Mouse (Mus musculus): ENCODE data around the gene H2-M10.2.

The H2-M10.2 gene

DNA sequence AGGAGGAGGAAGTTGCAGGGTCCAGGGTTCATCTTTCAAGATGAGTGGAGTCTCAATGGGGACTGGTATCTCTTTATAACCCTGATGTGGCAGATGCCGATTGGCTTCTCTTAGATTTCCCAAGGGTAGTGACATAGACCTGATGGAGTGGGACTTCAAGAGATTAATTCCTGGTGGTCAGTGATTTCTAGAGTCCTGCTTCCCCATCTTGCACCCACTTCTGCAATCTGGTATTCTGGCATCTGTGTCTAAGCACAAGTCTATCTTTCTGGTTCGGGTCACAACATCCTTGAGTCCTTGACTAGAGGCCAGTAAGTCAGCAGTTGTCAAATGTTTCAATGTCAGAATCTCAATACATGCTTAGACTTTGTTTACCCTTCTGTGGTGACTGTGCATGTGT is at the start of gene H2-M10.2:
Gene H2-M10.2 (minus strand): TSS at position 101 of the 400 bp plus-strand sequence.
- DNase-seq (ENCODE audit: low spot score): no peak

DNA sequence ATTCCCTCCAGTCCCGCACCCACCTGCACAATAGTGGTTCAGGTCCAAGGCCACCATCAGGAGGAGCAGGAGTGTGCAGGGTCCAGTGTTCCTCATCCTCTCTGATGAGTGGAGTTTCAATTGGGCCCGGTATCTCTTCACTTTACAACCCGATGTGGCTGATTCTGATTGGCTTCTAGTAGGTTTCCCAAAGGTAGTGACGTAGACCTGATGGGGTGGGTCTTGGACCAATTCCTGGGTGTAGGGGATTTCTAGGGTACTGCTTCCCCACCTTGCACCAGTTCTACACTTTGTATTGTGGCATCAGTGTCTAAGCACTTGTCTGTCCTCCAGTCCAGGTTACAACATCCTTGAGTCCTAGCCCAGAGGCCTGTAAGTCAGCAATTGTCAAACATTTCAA is 39.8 kb upstream of the H2-M10.2 start, which contains the start of gene H2-M10.1:
Gene H2-M10.1 (minus strand): TSS at position 101 of the 400 bp plus-strand sequence.
- DNase-seq (ENCODE audit: low spot score): no peak

DNA sequence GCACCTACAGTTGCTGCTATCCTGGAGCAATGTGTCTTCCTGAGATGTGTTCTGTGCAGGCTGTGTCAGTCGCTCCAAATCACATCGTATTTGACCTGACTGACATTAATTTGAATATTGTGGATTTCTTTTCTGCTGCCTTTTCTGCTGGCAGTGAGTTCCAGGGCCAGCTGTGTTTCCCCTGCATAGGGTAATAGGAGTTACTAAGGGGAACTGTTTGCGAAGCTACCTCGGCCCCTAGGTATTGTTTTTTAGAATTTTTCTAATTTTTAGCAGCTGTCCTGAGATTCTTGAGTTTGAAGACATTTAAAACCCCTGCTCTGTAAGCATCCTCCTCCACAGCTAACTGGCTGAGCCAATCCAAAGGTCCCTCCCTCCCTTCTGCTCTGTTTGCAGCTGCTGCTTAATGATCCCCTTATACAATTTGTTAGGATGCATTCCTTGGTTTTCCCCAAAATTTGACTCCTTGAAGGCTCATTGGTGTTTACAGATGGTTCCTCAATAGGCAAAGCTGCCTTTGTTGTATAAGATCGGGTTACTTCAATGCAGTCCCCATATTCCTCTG is 29.5 kb upstream of the H2-M10.2 start:
- DNase-seq (ENCODE audit: low spot score): no peak

DNA sequence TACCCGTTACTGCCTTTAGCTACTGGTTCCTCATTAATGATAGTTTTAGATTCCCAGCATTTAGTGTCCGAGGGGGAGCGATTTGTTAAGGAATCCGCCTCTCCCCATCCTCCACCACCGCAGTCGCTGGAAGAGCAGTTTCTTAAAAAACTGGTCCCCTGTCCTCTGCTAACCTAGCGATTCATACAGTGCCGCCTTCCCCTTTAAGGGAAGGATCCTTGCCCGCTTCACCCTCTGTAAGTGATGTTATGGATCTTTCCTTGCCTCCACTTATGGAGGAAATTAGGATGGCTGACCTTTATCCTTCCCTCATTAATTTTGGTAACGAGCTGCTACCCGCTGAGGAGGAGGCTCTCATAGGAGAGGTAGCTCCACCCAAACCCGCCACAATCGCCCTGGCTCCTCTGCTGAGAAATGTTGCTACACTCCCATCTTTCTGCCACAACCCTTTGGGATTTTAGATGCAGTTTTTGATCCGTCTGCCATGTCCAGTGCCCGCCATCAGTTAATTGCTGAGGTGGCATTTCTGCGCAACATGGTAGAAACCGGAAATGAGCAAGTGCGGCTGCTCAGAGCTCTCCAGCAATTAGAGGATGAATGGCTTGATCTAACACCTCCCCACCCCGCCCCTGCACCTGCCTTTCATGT is 28.9 kb upstream of the H2-M10.2 start:
- DNase-seq (ENCODE audit: low spot score): peak; percentile 67

DNA sequence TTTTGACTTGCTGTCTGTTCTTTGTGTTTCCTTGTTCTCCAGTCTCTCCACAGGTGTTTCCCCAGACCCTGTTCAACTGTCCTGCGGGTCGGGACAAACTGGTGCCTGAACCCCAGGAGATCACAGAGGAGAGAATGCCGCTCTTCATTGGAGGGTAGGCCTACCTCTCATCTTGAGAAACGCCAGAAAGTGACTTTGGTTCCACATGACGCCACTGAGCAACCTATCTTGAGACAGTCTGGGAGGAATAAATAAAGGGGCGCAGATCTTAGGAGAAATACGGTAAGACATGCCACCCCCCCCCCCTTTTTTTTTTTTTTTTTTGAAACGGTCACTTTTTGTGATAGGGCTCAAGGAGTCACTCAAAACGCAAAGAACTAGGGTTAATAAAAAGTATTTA is 28.2 kb upstream of the H2-M10.2 start:
- DNase-seq (ENCODE audit: low spot score): peak; percentile 66

DNA sequence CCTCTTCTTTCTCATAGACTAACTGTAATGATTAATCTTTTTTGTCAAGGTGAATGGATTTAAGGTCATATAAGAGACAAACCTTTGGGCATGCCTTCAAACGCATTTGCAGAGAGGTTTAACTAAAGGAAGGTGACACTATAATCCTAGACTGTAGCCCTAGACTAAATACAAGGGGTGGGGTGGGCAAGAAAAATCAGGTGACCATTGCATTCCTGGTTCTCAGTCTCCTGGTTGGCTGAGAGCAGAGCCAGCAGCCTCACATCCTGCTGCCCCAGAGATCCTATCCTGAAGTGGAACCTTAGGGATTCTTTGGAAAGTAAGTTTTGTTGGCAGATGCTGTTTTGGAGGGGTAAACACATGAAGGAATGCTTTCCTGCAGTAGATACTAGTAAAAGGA is 23.0 kb upstream of the H2-M10.2 start:
- no peak for DNase-seq (ENCODE audit: low spot score)

DNA sequence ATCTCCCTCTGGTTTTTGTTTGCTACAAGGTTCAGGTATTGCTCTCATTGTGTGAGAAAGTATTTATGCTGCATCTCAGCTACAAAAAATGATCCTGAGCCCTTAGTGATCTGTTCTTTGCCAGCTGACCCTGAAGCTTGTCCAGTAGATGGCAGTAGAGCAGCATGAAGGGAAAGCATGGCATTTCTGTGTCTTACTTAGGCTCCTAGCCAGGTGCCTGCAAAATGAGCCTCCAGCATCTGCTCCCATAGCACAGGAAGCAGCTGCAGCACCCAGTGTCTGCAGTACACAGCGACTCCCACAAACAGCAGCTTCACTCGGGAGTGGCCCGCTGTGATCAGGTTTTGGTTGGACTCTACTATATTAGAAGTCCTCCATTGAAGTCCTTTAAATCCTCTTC is 22.6 kb upstream of the H2-M10.2 start:
- peak; percentile 88 for DNase-seq (ENCODE audit: low spot score)

DNA sequence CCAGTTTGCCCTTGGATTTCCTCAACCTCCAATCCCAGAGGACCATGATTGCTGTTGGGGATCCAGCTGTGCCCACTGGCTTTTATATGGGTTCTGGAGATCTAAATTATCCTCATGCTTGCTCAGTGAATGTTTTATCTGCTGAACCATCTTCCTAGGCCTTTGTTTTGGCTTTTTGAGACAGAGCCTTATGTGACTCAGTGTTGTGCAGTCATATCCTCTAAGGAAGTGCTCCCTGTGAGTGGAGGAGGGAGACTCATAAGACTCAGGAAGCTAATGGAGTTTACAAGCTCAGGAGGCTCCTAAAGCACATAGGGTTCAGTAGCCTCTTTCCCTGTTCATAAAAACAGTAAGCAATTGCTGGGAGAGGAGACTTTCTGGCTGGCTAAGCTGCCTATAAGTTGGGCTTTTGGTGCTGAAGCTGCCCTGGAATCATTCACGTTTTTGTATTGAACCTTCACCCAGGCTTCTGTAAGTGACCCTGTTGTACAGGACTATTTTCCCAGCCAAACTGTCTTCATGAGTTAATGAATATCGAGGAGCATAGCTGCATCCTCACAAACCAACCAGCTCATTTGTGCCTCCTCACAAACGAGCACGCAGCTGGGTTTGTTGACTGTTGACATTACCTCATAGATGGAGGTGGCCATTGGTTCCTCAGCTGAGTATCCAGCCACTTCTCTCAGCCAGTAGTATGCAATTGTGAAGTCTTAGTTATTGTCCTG is 4.6 kb downstream of the H2-M10.2 start:
- DNase-seq (ENCODE audit: low spot score): no peak

DNA sequence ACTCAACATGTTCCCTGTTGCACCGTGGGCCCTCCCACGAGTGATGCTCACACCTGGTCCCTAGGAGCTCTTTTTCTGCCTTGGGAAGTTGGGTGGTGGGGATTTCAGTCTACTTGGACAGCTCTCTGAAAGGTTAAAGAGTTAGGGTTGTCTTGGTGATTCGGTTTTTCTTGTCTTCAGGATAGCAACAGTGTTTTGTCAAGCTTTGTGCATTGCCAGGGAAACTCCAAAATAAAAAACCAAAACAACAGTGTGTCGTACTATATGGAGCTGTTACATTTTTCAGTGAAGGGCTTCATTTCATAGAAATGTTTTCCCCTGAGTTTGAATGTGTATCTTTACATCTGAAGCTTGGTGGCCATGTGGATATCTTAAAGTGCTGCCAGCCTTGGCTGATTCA is 11.5 kb downstream of the H2-M10.2 start:
- DNase-seq (ENCODE audit: low spot score): no peak

DNA sequence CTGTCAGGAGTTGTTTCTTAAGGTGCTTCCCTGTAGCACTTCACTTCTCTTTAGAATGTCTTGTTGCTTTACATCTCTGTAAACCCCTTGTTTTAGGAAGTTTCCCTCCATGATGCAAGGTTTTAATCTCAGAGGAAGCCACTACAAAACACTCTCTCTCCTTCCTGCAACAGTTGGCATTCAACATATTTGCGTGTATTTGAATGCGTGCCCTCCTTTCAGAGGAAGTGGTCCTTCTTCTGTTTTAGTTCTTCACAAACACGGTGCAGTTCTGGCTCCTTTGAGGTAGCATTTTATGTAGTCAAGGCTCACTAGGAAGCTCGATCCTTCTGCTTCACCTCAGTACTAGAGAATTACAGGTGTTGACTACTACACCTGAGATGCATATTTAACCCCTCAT is 12.5 kb downstream of the H2-M10.2 start:
- no peak for DNase-seq (ENCODE audit: low spot score)

DNA sequence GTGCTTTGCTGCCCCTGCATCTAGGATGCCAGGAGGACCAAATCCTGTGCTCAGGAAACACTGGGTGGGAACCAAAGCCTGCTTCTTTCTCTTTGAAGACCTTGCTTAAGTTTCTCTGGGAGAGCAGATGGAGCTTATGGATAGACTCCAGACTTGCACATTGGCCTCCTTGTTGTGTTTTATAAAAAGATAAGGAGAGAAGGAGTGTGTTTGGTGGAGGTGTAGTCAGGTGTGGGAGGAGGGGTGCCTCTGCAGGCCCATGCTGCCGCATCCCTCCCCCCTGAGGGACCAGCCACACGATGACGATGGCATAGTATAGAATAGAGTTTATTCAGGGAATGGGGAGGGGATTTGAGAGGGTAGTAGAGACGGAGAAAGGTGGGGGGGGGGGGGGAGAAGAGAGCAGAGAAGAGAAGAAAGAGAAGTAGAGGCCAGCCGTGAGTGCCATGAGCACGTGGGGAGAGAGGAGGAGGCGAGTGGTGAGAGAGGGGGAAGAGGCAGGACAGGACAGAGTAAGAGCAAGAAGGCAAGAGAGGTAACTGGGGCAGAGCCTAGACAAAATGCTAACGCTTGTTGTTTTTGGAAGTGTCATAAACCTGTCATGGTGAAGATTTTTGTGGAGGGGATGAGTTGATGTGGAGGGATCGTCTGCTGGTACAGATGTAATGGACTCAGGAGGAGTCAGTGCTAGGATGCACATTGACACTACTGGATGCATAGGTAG is 13.5 kb downstream of the H2-M10.2 start:
- DNase-seq (ENCODE audit: low spot score): no peak

DNA sequence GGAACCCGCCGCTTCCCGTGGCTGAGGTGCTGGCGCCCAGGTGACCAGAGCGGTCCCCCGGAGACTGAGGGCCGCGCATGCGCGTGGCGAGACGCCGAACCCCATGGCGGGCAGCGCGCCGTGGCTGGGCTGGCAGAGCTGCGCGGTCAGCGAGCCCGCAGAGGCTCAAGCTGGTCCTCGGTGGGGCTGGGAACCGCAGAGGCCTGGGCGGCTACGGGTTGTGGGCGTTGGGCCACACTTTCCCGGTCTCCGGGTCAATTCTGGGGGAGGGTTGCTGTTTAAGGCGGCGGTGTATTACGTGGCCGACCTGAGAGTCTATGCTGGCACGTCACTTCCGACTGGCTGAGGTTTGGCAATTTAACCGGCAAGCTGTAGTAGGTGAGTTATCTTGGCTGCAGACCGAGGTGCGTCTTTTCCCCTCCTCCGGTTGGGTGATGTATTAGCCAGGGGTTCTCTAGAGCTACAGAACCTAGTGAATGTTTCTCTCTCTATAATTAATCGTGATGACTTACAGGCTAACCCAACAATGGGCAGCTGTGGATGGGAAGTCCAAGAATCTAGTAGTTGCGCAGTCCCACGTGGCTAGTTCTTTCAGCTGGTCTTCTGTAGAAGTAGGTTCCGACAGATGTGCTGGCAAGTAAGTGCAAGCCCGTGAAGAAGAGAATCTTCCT is 14.6 kb downstream of the H2-M10.2 start, which contains the start of gene Trim39:
Gene Trim39 (minus strand): TSS at position 662 of the 671 bp plus-strand sequence.
- peak; percentile 86 for DNase-seq (ENCODE audit: low spot score)

DNA sequence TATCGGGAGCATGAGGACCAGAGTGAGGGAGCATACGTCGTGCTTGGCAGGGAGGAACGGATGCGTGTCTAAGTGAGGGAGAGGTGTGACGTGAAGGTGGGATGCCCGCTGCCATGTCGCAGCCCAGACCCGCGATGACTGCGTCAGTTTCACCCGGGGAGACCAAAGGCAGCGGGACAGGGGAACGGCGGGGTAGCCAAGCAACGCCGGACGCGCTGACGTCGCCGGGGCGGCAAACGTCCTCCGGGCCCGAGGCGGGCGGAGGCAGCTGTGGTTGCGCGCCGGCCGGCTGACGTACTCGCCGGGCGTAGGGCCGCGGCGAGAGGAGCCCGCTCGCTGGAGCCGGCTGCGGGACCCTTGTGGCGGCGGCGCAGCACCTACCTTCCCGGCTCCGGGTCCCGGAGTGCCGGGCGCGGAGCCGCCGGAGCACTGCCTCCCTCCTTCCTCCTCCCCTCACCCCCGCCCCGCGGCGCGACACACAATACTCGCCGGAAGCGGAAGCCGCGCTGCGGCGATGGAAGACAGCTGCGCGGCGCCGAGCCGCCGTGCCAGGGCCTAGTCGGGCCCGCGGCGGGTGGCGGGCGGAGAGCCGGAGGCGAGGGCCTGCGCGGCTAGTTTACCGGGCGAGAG is 15.2 kb downstream of the H2-M10.2 start:
- DNase-seq (ENCODE audit: low spot score): peak; percentile 92

DNA sequence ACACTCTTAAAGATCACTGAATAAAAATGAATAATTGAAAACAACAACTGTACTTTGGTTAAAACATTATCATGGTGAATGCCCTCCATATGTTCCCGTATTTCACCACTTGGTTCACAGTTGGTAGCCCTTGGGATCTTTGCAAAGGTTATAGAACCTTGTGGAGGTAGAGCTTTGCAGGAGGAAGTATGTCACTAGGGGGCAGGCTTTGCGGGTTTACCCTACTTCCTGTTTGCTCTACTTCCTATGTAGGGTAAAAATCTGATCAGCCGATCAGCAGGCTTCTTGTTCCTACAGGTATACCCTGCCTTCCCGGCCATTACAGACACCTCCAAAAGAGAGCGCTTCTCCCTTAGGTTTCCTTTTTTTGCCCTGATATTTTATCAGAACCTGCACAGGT is 20.5 kb downstream of the H2-M10.2 start:
- DNase-seq (ENCODE audit: low spot score): no peak

DNA sequence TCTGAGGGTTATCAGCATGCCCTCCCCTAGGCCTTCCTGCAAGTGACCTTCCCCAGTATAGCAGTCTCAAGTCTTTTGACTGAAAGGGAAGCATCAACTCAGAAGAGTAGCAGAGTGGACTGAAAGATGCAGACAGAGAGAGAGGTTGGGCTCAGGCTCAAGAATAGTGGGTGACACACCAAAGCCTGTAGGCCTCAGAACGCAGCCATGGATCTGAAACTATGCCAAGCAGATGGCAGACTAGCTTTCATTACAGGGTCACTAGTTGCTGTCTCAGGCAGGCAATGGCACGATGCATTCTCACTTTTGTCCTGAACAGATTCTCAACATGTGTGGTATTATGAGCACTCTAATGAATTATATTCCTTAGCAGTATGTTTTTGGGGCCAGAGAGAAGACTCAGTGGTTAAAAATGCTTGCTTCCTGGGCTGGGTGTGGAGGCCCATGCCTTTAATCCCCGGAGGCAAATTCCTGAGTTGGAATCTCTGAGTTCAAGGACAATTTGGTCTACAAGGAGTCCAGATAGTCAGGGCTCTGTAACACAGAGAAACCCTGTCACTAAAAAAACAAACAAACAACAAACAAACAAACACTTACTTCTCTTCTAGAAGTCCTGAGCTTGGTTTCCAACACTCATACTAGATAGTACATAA is 21.9 kb downstream of the H2-M10.2 start:
- DNase-seq (ENCODE audit: low spot score): no peak

DNA sequence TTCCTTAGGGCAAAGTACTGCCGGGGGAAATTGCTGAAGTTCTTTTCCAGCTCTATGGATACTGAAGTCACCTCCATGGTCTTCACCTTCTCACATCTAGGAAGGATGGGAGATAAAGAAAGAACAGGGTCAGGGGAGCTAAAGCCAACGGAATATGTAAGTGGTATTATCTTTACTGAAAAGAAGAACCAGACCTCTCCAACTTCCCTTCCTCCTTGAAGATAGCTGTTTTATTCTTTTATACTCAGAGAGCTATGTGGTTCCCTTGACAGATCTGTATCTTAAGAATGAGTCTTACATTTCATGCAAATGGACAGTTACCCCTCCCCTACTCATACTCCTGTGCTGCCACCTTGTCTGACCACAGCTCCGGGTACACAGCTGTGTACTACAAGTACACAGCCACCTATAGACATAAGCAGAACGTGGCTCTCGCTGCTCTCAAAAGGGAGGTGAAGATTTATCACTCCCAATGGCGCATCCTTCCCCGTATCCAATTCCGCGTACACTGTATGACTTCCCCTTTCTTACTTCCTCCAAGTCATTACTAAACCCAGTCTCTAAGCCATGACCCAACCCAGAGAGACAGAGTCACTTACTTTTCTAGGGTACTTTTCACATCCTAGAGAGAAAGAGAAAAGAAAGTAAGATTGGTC is 24.7 kb downstream of the H2-M10.2 start:
- no peak for DNase-seq (ENCODE audit: low spot score)

DNA sequence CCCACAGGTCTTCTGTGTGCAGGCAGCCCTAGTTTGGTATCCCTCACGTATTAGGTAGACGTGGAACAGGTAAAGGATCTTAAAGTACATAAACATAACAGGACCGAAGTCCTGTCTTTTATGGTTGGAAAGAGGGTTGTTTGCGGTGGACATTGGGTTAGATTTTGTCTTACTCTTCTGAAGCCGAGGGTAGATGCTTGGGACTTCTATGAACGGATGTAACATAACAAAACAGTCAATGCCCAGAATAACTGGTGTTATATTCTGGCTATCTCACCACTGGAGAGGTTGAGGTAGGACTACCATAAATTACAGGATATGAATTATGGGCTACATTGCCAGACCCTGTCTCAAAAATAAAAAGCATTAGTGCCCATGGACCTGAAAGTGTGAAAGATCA is 28.3 kb downstream of the H2-M10.2 start, which contains the start of gene Rpp21:
Gene Rpp21 (minus strand): TSS at position 101 of the 400 bp plus-strand sequence.
- no peak for DNase-seq (ENCODE audit: low spot score)

DNA sequence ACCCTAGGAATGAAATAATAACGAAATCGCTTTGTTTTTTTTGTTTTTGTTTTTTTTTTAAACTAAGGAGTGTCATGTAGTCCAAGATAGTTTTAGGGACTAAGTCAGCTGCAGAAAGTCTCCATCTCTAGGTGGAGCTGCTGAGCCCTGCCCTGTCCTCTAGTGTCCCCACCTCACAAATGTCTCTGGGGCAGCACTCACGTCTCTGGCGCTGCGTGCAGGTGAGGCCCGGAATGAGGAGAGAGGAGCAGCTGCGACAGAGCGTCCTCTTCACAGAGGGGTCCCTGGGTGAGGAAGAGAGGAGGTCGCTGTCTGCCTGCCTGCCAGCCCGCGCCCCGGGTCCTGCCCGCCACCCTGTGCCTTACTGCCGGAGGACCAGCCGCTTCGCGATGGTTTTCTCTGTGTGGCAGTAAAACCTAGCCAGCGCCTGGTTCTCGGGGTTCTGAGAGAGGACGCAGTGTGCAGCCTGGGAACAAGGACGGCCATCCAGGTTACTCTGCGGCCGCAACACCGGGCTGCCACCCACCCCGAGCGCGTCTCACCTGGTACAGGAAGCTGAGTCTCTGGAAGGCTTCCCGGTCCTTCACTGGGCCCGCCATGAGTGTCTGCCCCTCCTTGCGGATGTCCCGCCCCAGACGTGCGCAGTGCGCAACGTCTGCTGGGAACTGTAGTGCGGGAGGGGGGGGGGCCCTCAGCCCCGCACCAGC is 28.9 kb downstream of the H2-M10.2 start:
- peak; percentile 77 for DNase-seq (ENCODE audit: low spot score)

DNA sequence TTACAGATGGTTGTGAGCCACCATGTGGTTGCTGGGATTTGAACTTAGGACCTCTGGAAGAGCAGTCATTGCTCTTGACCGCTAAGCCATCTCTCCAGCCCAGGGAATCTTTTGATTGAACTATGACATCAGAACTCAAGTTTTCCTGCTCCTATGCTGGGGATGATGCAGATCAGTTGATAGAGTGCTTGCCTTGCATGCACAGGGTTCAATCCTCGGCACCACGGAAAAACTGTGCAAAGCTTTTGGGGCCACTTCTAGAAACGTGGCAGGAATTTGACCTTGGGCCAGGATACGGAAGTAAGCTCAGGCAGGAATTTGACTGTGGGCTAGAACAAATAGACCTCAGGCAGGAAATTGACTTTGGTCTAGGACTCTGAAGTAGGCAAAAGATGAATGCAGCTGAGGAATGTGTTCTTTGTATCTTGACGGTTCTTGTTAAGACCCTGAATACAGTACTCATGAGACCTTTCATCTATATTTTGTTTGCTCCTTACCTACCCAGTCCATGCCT is 33.1 kb downstream of the H2-M10.2 start:
- DNase-seq (ENCODE audit: low spot score): no peak
